15 mouse cellular contexts compared by ENCODE assay signal in the genomic region with DNA sequence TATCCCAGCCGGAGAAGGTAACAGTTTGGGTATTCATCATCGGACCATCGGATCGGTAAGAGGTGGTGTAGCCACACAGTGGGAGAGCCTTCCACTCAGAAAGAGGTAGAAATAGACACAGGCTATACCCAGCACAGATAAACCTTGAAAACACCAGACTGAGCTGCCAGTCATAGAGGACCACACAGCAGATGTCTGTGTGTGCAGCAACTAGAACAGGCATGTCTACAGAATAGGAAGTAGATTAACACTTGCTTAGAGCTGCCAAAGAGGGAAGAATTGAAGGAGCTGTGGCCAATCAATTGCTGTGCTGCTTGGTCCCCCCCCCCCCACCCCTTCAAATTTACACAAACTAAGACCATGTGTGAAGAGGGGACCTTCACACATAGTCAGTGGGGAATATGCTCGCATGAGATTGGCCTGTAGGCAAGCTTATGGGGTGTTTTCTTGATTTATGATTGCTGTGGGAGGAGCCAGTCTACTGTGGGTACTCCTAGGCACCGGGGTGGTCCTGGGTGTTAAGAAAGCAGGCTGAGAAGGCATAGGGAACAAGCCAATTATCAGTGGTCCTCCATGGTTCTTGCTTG.
"Had no signal": no experiment of that assay in that cellular context is flagged by ENCODE, and none has a peak within 500 bp of the region (broad histone marks: within the 10 kb centered on the region; RNA-seq: fewer than 3 reads in every experiment).

No protein-coding gene starts in this region.

- H3K4me3 ChIP-seq: kidney, embryonic 15.5 days; liver, embryonic 15.5 days; midbrain, embryonic 10.5 days; neural tube, embryonic 13.5 days; stomach, embryonic 15.5 days had no signal

- H3K9me3 ChIP-seq: kidney, embryonic 15.5 days; liver, embryonic 15.5 days; midbrain, embryonic 10.5 days; neural tube, embryonic 13.5 days; stomach, embryonic 15.5 days had no signal

- H3K4me1 ChIP-seq: kidney, embryonic 15.5 days; liver, embryonic 15.5 days; midbrain, embryonic 10.5 days; neural tube, embryonic 13.5 days; stomach, embryonic 15.5 days had no signal

- H3K27me3 ChIP-seq: kidney, embryonic 15.5 days; liver, embryonic 15.5 days; neural tube, embryonic 13.5 days; stomach, embryonic 15.5 days had no signal

- H3K36me3 ChIP-seq: kidney, embryonic 15.5 days; liver, embryonic 15.5 days; midbrain, embryonic 10.5 days; neural tube, embryonic 13.5 days; stomach, embryonic 15.5 days had no signal

- H3K9ac ChIP-seq: kidney, embryonic 15.5 days; liver, embryonic 15.5 days; neural tube, embryonic 13.5 days; stomach, embryonic 15.5 days had no signal

- ATAC-seq: lung, postnatal 0 days had no signal

- H3K4me2 ChIP-seq: kidney, embryonic 15.5 days; liver, embryonic 11.5 days; liver, embryonic 15.5 days; neural tube, embryonic 13.5 days; stomach, embryonic 15.5 days had no signal

- H3K27ac ChIP-seq: kidney, embryonic 15.5 days; liver, embryonic 15.5 days; midbrain, embryonic 10.5 days; neural tube, embryonic 13.5 days; stomach, embryonic 15.5 days had no signal

- DNase-seq: kidney, adult 2 months; kidney, postnatal 14 days; lung, adult 2 months; lung, postnatal 4 days; midbrain, embryonic 14.5 days; right cerebral cortex, postnatal 14 days; thymus, adult 2 months; thymus, postnatal 25 days had no signal
